Mouse (Mus musculus) lung, embryonic 14.5 days (tissue): ENCODE data around the gene Zfp775. TPM values are rescaled to one million over a fixed set of nuclear protein-coding genes. Genes with fewer than 3 reads are reported as not detected.

Experiments
- ATAC-seq: fragments of 200-750 bp; cut with Nextera tagmentation; 2 replicates; pipeline ENCODE4 v1.8.0; 2017; ENCODE audit warnings: mild to moderate bottlenecking, moderate TSS enrichment, moderate library complexity; ENCODE audit not compliant: insufficient read depth
- DNase-seq: peaks from one replicate; pipeline ENCODE4 v3.0.0-alpha.2; 2015
- H3K27ac ChIP-seq: fragments of 300-500 bp; sonication (generic); 2 replicates; pipeline ENCODE4 v1.5.1; 2014; ENCODE audit warnings: low read depth, mild to moderate bottlenecking, moderate library complexity
- H3K27me3 ChIP-seq: fragments of 300-500 bp; sonication (generic); 2 replicates; pipeline ENCODE4 v1.6.1; 2014; ENCODE audit warnings: low read length, control low read depth; ENCODE audit not compliant: insufficient read depth
- H3K36me3 ChIP-seq: fragments of 300-500 bp; sonication (generic); 2 replicates; pipeline ENCODE4 v1.6.1; 2014; ENCODE audit warnings: control low read depth; ENCODE audit not compliant: insufficient read depth
- H3K4me1 ChIP-seq: fragments of 300-500 bp; sonication (generic); 2 replicates; pipeline ENCODE4 v1.6.1; 2014; ENCODE audit warnings: antibody characterized with exemption, control low read depth; ENCODE audit not compliant: insufficient read depth
- H3K4me2 ChIP-seq: fragments of 300-500 bp; sonication (generic); 2 replicates; pipeline ENCODE4 v1.6.1; 2014; ENCODE audit warnings: mild to moderate bottlenecking
- H3K4me3 ChIP-seq: fragments of 300-500 bp; sonication (generic); 2 replicates; pipeline ENCODE4 v1.5.1; 2014; ENCODE audit warnings: low read depth, low read length
- H3K9ac ChIP-seq: fragments of 300-500 bp; sonication (generic); 2 replicates; pipeline ENCODE4 v1.6.1; 2014
- H3K9me3 ChIP-seq: fragments of 300-500 bp; sonication (generic); 2 replicates; pipeline ENCODE4 v1.6.1; 2016; ENCODE audit warnings: low read depth, low read length, control low read depth
- CTCF ChIP-seq: IDR thresholded peaks from 2 replicates; pipeline ENCODE4 v1.5.1; 2016; ENCODE audit warnings: antibody characterized with exemption, low read depth
- WGBS: fragments of 180-500 bp; shearing (Covaris S2); extraction: QIAGEN DNeasy Blood & Tissue Kit; methylation state at CpG from one replicate; pipeline ENCODE4 v1.1.7; 2014; 5-methylcytosine and 5-hydroxymethylcytosine counted together
- polyA plus RNA-seq: library from polyadenylated mRNA; unstranded; fragments of >200 nt; fragmentation: Nextera tagmentation; extraction: Ambion mirVana; gene quantifications from 2 replicates; pipeline ENCODE4 v1.2.1, GENCODE M21; 2014

Gene Zfp775
- polyA plus RNA-seq, 1 experiment from 2014 or later, result 7.8 TPM

- Histone ChIP-seq H3K4me1 (peaks cover 10% of the 10 kb centered on the region; the same call in 1 of the 2 replicates), H3K27ac (no peak overlapping the region), H3K4me3 (no peak overlapping the region), H3K9ac (no peak overlapping the region), H3K27me3 (no peaks in the 10 kb centered on the region), H3K4me2 (no peak overlapping the region), H3K36me3 (peaks cover 51% of the 10 kb centered on the region), H3K9me3 (peaks cover 24% of the 10 kb centered on the region)
- ATAC-seq, result no peak
- no peak for TF ChIP-seq CTCF
- 94% methylated on average over 27 of the region's 27 CpGs for WGBS
- no peak for DNase-seq
Observed at GRCm38 (mm10) chr6:48597233-48597625, 4.6 kb upstream of the Zfp775 start.

DNA sequence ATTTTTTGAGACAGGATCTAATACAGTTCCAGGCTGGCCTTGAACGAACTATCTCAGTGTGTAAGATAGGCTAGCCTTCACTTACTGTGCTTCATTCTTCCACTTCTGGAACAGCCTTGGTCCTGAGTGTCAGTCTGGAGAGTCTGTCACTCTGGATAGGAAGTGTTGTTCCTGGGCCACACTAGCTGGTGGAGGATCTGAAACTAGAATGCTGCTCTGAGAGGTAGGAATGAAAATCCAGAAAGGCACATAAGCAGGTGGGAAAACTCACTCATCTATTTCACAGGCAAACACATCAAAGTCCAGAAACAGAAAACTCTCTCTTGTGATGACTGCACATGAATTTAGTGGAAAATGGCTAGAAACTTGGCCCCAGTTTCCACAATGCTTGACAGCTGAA lies 1.3 kb upstream of the Zfp775 start:
- Histone ChIP-seq H3K4me1 (peaks cover 3% of the 10 kb centered on the region), H3K9ac (no peak overlapping the region), H3K27me3 (no peaks in the 10 kb centered on the region), H3K9me3 (peaks cover 24% of the 10 kb centered on the region), H3K36me3 (peaks cover 46% of the 10 kb centered on the region), H3K4me3 (no peak overlapping the region), H3K4me2 (no peak overlapping the region), H3K27ac (no peak overlapping the region)
- no peak for TF ChIP-seq CTCF
- 91% methylated on average over 1 of the region's 1 CpGs for WGBS
- DNase-seq (no peak), ATAC-seq (no peak)

DNA sequence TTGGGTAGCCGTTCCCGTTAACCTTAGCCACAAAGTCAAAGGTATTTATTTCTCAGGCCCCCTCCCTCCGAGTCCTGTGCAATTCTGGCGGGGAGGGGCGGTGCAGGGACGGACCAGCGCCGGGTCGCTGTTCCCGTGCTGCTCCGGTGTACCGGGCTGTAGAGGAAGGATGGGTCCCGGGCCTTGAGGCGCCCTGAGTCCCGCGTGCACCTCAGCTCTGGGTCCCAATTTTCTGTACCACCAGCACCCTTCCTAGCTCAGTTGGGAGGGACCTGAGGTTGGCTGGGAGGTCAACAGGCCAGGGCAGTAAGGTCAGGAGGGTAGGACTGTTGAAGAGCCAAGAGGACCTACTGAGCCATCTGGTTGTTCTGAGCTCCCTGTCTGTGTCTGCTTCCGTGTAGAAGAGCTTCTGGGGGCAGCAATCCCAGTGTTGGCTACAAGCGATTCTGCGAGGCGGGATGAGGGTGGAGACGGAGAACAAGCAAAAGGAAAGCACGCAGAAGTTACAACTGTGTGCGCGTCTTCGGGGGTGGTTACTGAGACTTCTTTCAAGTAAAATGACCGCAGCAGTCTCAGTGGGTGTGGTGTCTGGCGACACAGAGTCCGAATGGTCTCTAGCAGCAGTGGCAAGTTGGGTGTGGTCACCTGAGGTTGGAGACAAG lies 348 bp downstream of the Zfp775 start:
- Histone ChIP-seq H3K9ac (peak overlapping the region; percentile 83), H3K4me1 (peaks cover 3% of the 10 kb centered on the region), H3K9me3 (peaks cover 11% of the 10 kb centered on the region), H3K4me3 (peak overlapping the region; percentile 76), H3K27ac (peak overlapping the region; percentile 67), H3K27me3 (no peaks in the 10 kb centered on the region), H3K4me2 (peak overlapping the region; percentile 94), H3K36me3 (peaks cover 30% of the 10 kb centered on the region)
- TF ChIP-seq CTCF, result no peak
- DNase-seq, result peak; percentile 52
- peak; percentile 73 for ATAC-seq
- 1% methylated on average over 28 of the region's 28 CpGs for WGBS

DNA sequence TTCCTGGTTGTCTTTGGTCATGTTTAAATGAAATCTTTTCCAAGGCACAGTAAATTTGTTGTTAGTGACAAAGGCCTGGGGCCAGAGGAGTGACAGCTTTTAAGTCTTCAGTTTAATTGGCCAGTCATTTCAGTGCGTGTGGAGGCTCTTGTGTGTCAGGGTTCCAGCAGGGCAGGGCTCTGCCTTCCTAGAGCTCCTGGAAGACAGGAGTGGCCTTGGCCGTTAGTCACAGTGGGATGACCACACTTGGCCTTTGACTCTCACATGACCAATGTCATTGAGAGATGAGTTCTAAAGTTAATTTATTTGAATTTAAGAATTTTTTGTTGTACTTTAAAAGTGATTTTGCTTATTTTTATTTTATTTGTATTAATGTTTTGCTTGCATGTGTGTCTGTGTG lies 6.3 kb downstream of the Zfp775 start:
- no peak overlapping the region for H3K4me3 ChIP-seq
- no peak for DNase-seq
- no peak overlapping the region for H3K9ac ChIP-seq
- TF ChIP-seq CTCF, result no peak
- no peak overlapping the region for H3K4me2 ChIP-seq
- no peaks in the 10 kb centered on the region for H3K4me1 ChIP-seq
- H3K9me3 ChIP-seq, result no peaks in the 10 kb centered on the region
- no peaks in the 10 kb centered on the region for H3K27me3 ChIP-seq
- no peak for ATAC-seq
- WGBS, result 63% methylated on average over 2 of the region's 2 CpGs
- H3K36me3 ChIP-seq, result no peaks in the 10 kb centered on the region
- no peak overlapping the region for H3K27ac ChIP-seq

DNA sequence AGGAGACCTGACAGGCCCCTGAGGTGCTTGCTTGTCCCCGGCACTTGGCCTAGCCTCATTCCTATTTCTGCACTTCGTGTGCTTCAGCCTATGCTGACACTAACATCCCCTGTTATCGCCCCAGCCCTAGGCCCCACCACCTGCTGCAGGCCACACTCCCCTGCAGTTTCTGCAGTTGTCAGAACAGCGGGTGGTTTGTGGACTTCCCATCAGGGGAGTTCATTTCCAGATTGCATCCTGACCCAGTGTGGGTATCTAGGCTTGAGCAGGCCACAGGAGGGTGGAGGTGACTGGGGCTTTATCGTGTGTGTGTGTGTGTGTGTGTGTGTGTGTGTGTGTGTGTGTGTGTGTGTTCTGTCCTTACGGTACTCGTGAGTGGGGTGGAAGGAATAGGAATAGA lies 7.6 kb downstream of the Zfp775 start:
- TF ChIP-seq CTCF, result no peak
- H3K27me3 ChIP-seq, result no peaks in the 10 kb centered on the region
- no peak overlapping the region for H3K4me3 ChIP-seq
- DNase-seq, result no peak
- no peaks in the 10 kb centered on the region for H3K4me1 ChIP-seq
- ATAC-seq, result no peak
- peaks cover under 1% of the 10 kb centered on the region; the same call in 1 of the 2 replicates for H3K36me3 ChIP-seq
- 52% methylated on average over 7 of the region's 7 CpGs for WGBS
- H3K9ac ChIP-seq, result no peak overlapping the region
- no peaks in the 10 kb centered on the region for H3K9me3 ChIP-seq
- H3K27ac ChIP-seq, result no peak overlapping the region
- H3K4me2 ChIP-seq, result no peak overlapping the region

GRCm38 (mm10) chr6:48610657-48611056 lies 8.8 kb downstream of the Zfp775 start:
- no peak for ATAC-seq
- peak; percentile 7 for DNase-seq
- Histone ChIP-seq H3K9me3 (no peaks in the 10 kb centered on the region), H3K4me1 (no peaks in the 10 kb centered on the region), H3K27ac (no peak overlapping the region), H3K9ac (no peak overlapping the region), H3K27me3 (no peaks in the 10 kb centered on the region), H3K36me3 (peaks cover 3% of the 10 kb centered on the region; the same call in 1 of the 2 replicates), H3K4me2 (no peak overlapping the region), H3K4me3 (no peak overlapping the region)
- no peak for TF ChIP-seq CTCF
- 39% methylated on average over 3 of the region's 3 CpGs for WGBS

- H3K36me3 ChIP-seq, result peaks cover 10% of the 10 kb centered on the region; the same call in 1 of the 2 replicates
- no peaks in the 10 kb centered on the region for H3K9me3 ChIP-seq
- ATAC-seq (no peak), DNase-seq (no peak)
- H3K9ac ChIP-seq, result no peak overlapping the region
- H3K4me1 ChIP-seq, result no peaks in the 10 kb centered on the region
- H3K27ac ChIP-seq, result no peak overlapping the region
- H3K4me3 ChIP-seq, result no peak overlapping the region
- no peaks in the 10 kb centered on the region for H3K27me3 ChIP-seq
- TF ChIP-seq CTCF, result no peak
- 90% methylated on average over 4 of the region's 4 CpGs for WGBS
- no peak overlapping the region for H3K4me2 ChIP-seq
Observed at GRCm38 (mm10) chr6:48613464-48613863, 11.6 kb downstream of the Zfp775 start.
